Mouse (Mus musculus): Measurements from ENCODE around the gene Cd9. TPM values are rescaled to one million over a fixed set of nuclear protein-coding genes. Genes with fewer than 3 reads are reported as not detected.
A peak's percentile ranks its signal among the peaks of the same experiment; 100 is the strongest.

The Cd9 gene
- polyA plus RNA-seq, 1 experiment = 105 TPM

GRCm38 (mm10) chr6:125422051-125422822 lies 72.4 kb downstream of the Cd9 start:
- no peak overlapping the region for H3K4me3 ChIP-seq (ENCODE audit: insufficient read depth, low read length)
- no peak overlapping the region for H3K27ac ChIP-seq (ENCODE audit: insufficient read depth, low read length)
- H3K4me1 ChIP-seq (ENCODE audit: control insufficient read depth, insufficient read depth, low read length) = no peaks in the 10 kb centered on the region
- TF ChIP-seq CTCF (IDR thresholded peaks at IDR 0.05; ENCODE audit: extremely low read depth, insufficient read depth, low read length) (no peak), POLR2A (IDR thresholded peaks at IDR 0.05; ENCODE audit: extremely low read depth, insufficient read depth, low read length) (no peak)

- TF ChIP-seq CTCF (IDR thresholded peaks at IDR 0.05; ENCODE audit: extremely low read depth, insufficient read depth, low read length) = no peak
- no peak overlapping the region for H3K4me3 ChIP-seq (ENCODE audit: insufficient read depth, low read length)
- no peak overlapping the region for H3K27ac ChIP-seq (ENCODE audit: insufficient read depth, low read length)
- H3K4me1 ChIP-seq (ENCODE audit: control insufficient read depth, insufficient read depth, low read length) = no peaks in the 10 kb centered on the region
These were observed 74.0 kb downstream of the Cd9 start for GRCm38 (mm10) chr6:125420458-125421063.

GRCm38 (mm10) chr6:125418744-125419143 lies 75.8 kb downstream of the Cd9 start:
- Histone ChIP-seq H3K4me1 (ENCODE audit: control insufficient read depth, insufficient read depth, low read length) (no peaks in the 10 kb centered on the region), H3K4me3 (ENCODE audit: insufficient read depth, low read length) (no peak overlapping the region), H3K27ac (ENCODE audit: insufficient read depth, low read length) (no peak overlapping the region)
- TF ChIP-seq POLR2A (IDR thresholded peaks at IDR 0.05; ENCODE audit: extremely low read depth, insufficient read depth, low read length) (no peak), CTCF (IDR thresholded peaks at IDR 0.05; ENCODE audit: extremely low read depth, insufficient read depth, low read length) (peak; percentile 90)

GRCm38 (mm10) chr6:125413326-125413725 lies 81.3 kb downstream of the Cd9 start:
- Histone ChIP-seq H3K4me1 (ENCODE audit: control insufficient read depth, insufficient read depth, low read length) (no peaks in the 10 kb centered on the region), H3K4me3 (ENCODE audit: insufficient read depth, low read length) (no peak overlapping the region), H3K27ac (ENCODE audit: insufficient read depth, low read length) (no peak overlapping the region)
- TF ChIP-seq CTCF (IDR thresholded peaks at IDR 0.05; ENCODE audit: extremely low read depth, insufficient read depth, low read length) (no peak), POLR2A (IDR thresholded peaks at IDR 0.05; ENCODE audit: extremely low read depth, insufficient read depth, low read length) (no peak)

GRCm38 (mm10) chr6:125411661-125412060 lies 82.9 kb downstream of the Cd9 start:
- Histone ChIP-seq H3K4me3 (ENCODE audit: insufficient read depth, low read length) (no peak overlapping the region), H3K27ac (ENCODE audit: insufficient read depth, low read length) (no peak overlapping the region), H3K4me1 (ENCODE audit: control insufficient read depth, insufficient read depth, low read length) (no peaks in the 10 kb centered on the region)
- TF ChIP-seq CTCF (IDR thresholded peaks at IDR 0.05; ENCODE audit: extremely low read depth, insufficient read depth, low read length) (no peak), POLR2A (IDR thresholded peaks at IDR 0.05; ENCODE audit: extremely low read depth, insufficient read depth, low read length) (no peak)

GRCm38 (mm10) chr6:125410995-125411547 lies 83.5 kb downstream of the Cd9 start:
- TF ChIP-seq POLR2A (IDR thresholded peaks at IDR 0.05; ENCODE audit: extremely low read depth, insufficient read depth, low read length) (no peak), CTCF (IDR thresholded peaks at IDR 0.05; ENCODE audit: extremely low read depth, insufficient read depth, low read length) (no peak)
- no peak overlapping the region for H3K4me3 ChIP-seq (ENCODE audit: insufficient read depth, low read length)
- H3K27ac ChIP-seq (ENCODE audit: insufficient read depth, low read length) = no peak overlapping the region
- no peaks in the 10 kb centered on the region for H3K4me1 ChIP-seq (ENCODE audit: control insufficient read depth, insufficient read depth, low read length)

GRCm38 (mm10) chr6:125410551-125410950 lies 84.0 kb downstream of the Cd9 start:
- Histone ChIP-seq H3K4me3 (ENCODE audit: insufficient read depth, low read length) (no peak overlapping the region), H3K27ac (ENCODE audit: insufficient read depth, low read length) (no peak overlapping the region), H3K4me1 (ENCODE audit: control insufficient read depth, insufficient read depth, low read length) (no peaks in the 10 kb centered on the region)
- TF ChIP-seq CTCF (IDR thresholded peaks at IDR 0.05; ENCODE audit: extremely low read depth, insufficient read depth, low read length) = no peak
- TF ChIP-seq POLR2A (IDR thresholded peaks at IDR 0.05; ENCODE audit: extremely low read depth, insufficient read depth, low read length) = no peak

Other genes with a start within 250 kb of the Cd9 start
- not detected in 2 replicates for gene Tuba3a, start 208.7 kb downstream of the Cd9 start, polyA plus RNA-seq (2012; rRNA removed)
- 10.3 and 10.8 TPM in 2 replicates for gene Ltbr, start 180.9 kb downstream of the Cd9 start, polyA plus RNA-seq (2012; rRNA removed)
- gene Scnn1a, start 174.1 kb downstream of the Cd9 start, polyA plus RNA-seq (2012; rRNA removed) = 4.0 and 4.7 TPM in 2 replicates
- 13.6 and 14.9 TPM in 2 replicates for gene Tnfrsf1a, start 145.4 kb downstream of the Cd9 start, polyA plus RNA-seq (2012; rRNA removed)
- 0.11 and 0.23 TPM in 2 replicates for gene Plekhg6, start 114.0 kb downstream of the Cd9 start, polyA plus RNA-seq (2012; rRNA removed)
- 19.9 and 22.9 TPM in 2 replicates for gene Vwf, start 52.0 kb upstream of the Cd9 start, polyA plus RNA-seq (2012; rRNA removed)
- gene Ano2, start 195.6 kb upstream of the Cd9 start, polyA plus RNA-seq (2012; rRNA removed) = 0.64 and 3.0 TPM in 2 replicates